Mouse (Mus musculus): Measurements from ENCODE around the gene Defa36.
"Not testable (repeated sequence)": the region's sequence is repeated elsewhere in the genome, so short reads cannot be mapped to it uniquely, and the experiment has no call there.

Defa36 gene

DNA sequence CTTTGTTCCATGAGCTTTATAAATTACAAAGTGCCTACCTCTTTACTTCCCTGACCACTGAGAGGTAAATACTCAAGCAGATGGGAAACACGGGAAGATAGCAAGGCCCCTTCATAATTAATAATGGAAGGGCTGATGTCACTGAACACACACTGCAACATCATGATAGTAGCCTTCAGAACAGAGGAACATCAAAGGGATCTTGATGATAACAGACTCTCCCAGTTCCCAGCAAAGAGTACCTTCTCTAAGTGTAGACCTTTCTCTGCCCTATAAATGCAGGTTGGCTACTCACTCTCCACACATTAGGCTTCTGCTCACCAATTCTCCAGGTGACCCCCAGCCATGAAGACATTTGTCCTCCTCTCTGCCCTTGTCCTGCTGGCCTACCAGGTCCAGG, at the start of gene Defa36:
Defa36 (plus strand) TSS at position 301 of the 400 bp plus-strand sequence.
- not testable (repeated sequence) for DNase-seq

DNA sequence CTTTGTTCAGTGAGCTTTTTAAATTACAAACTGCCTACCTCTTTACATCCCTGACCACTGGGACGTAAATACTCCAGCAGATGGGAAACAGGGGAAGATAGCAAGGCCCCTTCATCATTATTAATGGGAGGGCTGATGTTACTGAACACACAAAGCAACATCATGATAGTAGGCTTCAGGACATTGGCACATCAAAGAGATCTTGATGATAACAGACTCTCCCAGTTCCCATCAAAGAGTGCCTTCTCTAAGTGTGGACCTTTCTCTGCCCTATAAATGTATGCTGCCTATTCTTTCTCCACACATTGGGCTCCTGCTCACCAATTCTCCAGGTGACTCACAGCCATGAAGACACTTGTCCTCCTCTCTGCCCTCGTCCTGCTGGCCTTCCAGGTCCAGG, 49.0 kb upstream of the Defa36 start, which contains the start of gene Defa2:
Defa2 (plus strand) TSS at position 301 of the 400 bp plus-strand sequence.
- DNase-seq, result not testable (repeated sequence)

DNA sequence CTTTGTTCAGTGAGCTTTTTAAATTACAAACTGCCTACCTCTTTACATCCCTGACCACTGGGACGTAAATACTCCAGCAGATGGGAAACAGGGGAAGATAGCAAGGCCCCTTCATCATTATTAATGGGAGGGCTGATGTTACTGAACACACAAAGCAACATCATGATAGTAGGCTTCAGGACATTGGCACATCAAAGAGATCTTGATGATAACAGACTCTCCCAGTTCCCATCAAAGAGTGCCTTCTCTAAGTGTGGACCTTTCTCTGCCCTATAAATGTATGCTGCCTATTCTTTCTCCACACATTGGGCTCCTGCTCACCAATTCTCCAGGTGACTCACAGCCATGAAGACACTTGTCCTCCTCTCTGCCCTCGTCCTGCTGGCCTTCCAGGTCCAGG, 35.7 kb upstream of the Defa36 start, which contains the start of gene Defa33:
Defa33 (plus strand) TSS at position 301 of the 400 bp plus-strand sequence.
- not testable (repeated sequence) for DNase-seq

DNA sequence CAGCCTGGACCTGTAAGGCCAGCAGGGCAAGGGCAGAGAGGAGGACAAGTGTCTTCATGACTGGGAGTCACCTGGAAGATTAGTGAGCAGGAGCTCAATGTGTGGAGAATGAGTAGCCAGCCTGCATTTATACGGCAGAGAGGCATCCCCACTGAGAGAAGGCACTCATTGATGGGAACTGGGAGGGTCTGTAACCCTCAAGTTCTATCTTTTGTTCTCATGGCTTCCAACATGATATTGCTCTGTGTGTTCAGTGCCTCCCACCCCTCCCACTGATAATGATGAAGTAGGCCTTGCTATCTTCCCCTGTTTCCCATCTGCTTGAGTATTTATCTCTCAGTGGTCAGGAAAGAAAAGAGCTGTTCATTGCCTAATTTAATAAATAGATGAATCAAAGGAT, 29.2 kb downstream of the Defa36 start, which contains the start of gene Gm7849:
Gm7849 (minus strand) TSS at position 101 of the 400 bp plus-strand sequence.
- DNase-seq, result not testable (repeated sequence)
